Mouse (Mus musculus) gastrocnemius, postnatal 36 days (tissue): ENCODE measurements around the gene Gm12185. TPM values are rescaled to one million over a fixed set of nuclear protein-coding genes. Genes with fewer than 3 reads are reported as not detected.

Source experiments
- DNase-seq, 2 experiments: peaks; one replicate each; pipeline ENCODE4 v3.0.0; 2022
- intact Hi-C: fragments of 180-260 bp; cut with DNase I; formaldehyde crosslinking; loops from one replicate; pipeline ENCODE4 v1.15.1; 2025
- total RNA-seq, 2 experiments: library from RNA; stranded (reverse); gene quantifications; 2 replicates each; pipeline ENCODE4 v1.2.3; 2021

Gene Gm12185
- total RNA-seq, 2 experiments from 2014 or later, result 0.26 to 0.27 TPM

- intact Hi-C loops, result no loop called here
- DNase-seq, result no peak
Observed at GRCm38 (mm10) chr11:48863808-48864207, 128.2 kb downstream of the Gm12185 start.

- DNase-seq, result no peak
- intact Hi-C loops, result no loop called here
Observed at GRCm38 (mm10) chr11:48862784-48863319, 129.2 kb downstream of the Gm12185 start.

- intact Hi-C loops, result no loop called here
- DNase-seq, result no peak
Observed at GRCm38 (mm10) chr11:48859014-48859413, 133.0 kb downstream of the Gm12185 start.

Other genes starting within 250 kb of the Gm12185 start
- gene Rack1, start 191.9 kb downstream of the Gm12185 start, total RNA-seq, result 100 to 1,000 TPM; 299 to 361 TPM
- 10 to 100 TPM; 17.2 to 22.6 TPM for gene Trim41, start 174.9 kb downstream of the Gm12185 start, total RNA-seq
- 10 to 100 TPM; 48.2 to 49.7 TPM for gene Trim7, start 166.1 kb downstream of the Gm12185 start, total RNA-seq
- gene Gm12184, start 165.6 kb downstream of the Gm12185 start, total RNA-seq, result under 1 TPM; 0.61 to 0.91 TPM
- gene Irgm1, start 120.5 kb downstream of the Gm12185 start, total RNA-seq, result 10 to 100 TPM in 1 of 2 experiments, 1 to 10 TPM in 1; 8.7 to 11.3 TPM
- under 1 TPM; 0.25 to 0.28 TPM for gene Gm5431, start 90.0 kb downstream of the Gm12185 start, total RNA-seq
- gene Psme2b, start 46.0 kb downstream of the Gm12185 start, total RNA-seq, result under 1 TPM; 0.41 to 0.44 TPM
- not detected for gene Olfr56, start 13.3 kb downstream of the Gm12185 start, total RNA-seq
- 1 to 10 TPM; 1.2 TPM for gene 9930111J21Rik1, start 12.8 kb downstream of the Gm12185 start, total RNA-seq
- 1 to 10 TPM in 1 of 2 experiments, under 1 TPM in 1; 0.33 to 1.2 TPM for gene Tgtp1, start 1.9 kb upstream of the Gm12185 start, total RNA-seq
- 1 to 10 TPM; 1.6 to 1.7 TPM for gene 9930111J21Rik2, start 59.0 kb upstream of the Gm12185 start, total RNA-seq
- 1 to 10 TPM in 1 of 2 experiments, under 1 TPM in 1; 0.33 to 1.1 TPM for gene Tgtp2, start 72.0 kb upstream of the Gm12185 start, total RNA-seq
- gene Ifi47, start 84.4 kb upstream of the Gm12185 start, total RNA-seq, result under 1 TPM; 0.59 to 0.64 TPM
- gene Olfr1396, start 122.6 kb upstream of the Gm12185 start, total RNA-seq, result not detected
- not detected for gene Olfr1395, start 150.0 kb upstream of the Gm12185 start, total RNA-seq
- gene Olfr1394, start 162.2 kb upstream of the Gm12185 start, total RNA-seq, result not detected
- gene Btnl9, start 194.9 kb upstream of the Gm12185 start, total RNA-seq, result 1 to 10 TPM; 2.1 to 4.3 TPM
- gene Zfp62, start 211.1 kb upstream of the Gm12185 start, total RNA-seq, result 10 to 100 TPM; 17.2 to 20.9 TPM